Mouse (Mus musculus) bone marrow macrophage, adult 2 months (primary cell): Measurements from ENCODE around the gene Cycs.

ENCODE experiments used
- CTCF ChIP-seq: IDR thresholded peaks from 2 replicates; pipeline ENCODE4 v1.5.1; 2012; ENCODE audit warnings: low read depth, mild to moderate bottlenecking, low read length, moderate library complexity
- POLR2A ChIP-seq: IDR thresholded peaks from 2 replicates; pipeline ENCODE4 v1.6.1; 2012; ENCODE audit warnings: mild to moderate bottlenecking, low read depth, low read length, borderline replicate concordance

DNA sequence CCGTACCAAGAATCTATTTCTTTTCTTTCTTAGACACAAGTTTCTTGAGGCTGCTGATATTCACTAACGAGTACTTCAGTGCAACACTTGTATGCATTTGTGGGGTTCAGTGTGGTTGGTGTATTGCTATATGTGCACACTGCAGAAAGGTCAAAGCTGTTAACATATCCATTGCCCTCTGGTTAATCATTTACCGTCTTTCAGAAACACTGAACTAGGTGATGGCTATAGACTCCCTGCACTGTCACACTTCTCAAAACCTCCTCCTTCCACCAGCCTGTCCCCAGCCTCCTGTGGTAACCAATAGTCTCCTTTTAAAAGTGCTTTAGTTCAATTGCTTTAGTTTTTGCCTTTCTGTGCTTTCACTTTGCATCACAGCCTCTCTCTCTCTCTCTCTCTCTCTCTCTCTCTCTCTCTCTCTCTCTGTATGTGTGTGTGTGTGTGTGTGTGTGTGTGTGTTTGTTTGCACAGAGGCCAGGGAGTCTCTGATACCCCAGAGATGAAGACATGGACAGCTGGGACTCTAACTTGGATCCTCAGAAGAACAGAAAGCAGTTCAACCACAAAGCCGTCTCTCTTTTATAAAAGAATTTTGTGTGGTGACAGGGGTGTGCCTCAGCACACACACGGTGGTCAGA is 13.3 kb downstream of the Cycs start:
- no peak for TF ChIP-seq POLR2A
- no peak for TF ChIP-seq CTCF
